Mouse (Mus musculus) Patski (cell line): ENCODE results near the gene Tbc1d7. TPM values are rescaled to one million over a fixed set of nuclear protein-coding genes. Genes with fewer than 3 reads are reported as not detected.
A peak's percentile ranks its signal among the peaks of the same experiment; 100 is the strongest.

Experiments used
- ATAC-seq: fragments of 100-300 bp; one replicate; pipeline ENCODE4 v1.8.0; 2021
- CTCF ChIA-PET: fragments of 350-600 bp; sonication (Branson Sonifier 250); formaldehyde crosslinking; loops from one replicate; lab custom pipeline; 2022; ENCODE audit warnings: inconsistent platforms; lab: Charles Lee
- POLR2A ChIA-PET: fragments of 350-600 bp; sonication (Branson Sonifier 250); formaldehyde crosslinking; loops from one replicate; lab custom pipeline; 2022; ENCODE audit warnings: antibody characterized with exemption, inconsistent platforms; lab: Charles Lee
- DNase-seq: peaks from one replicate; pipeline ENCODE4 v3.0.0-alpha.2; 2011; ENCODE audit warnings: low read depth, low spot score
- H3K27me3 ChIP-seq: fragments of 371-371 bp; one replicate; pipeline ENCODE4 v1.5.1; 2021
- CTCF ChIP-seq: fragments of 100-300 bp; IDR thresholded peaks from one replicate; pipeline ENCODE4 v1.5.1; 2021
- in situ Hi-C: fragments of 300-500 bp; cut with MboI; formaldehyde crosslinking; loops from 3 replicates; pipeline ENCODE4 v1.11.1; 2018; ENCODE audit warnings: low pct_unique_long_range_greater_than_20kb, mixed read lengths
- polyA plus RNA-seq: library from polyadenylated mRNA; unstranded; gene quantifications from one replicate; pipeline ENCODE4 v1.2.3, GENCODE M21; 2021

Tbc1d7 gene
- polyA plus RNA-seq, 1 experiment from 2014 or later = 18.0 TPM

DNA sequence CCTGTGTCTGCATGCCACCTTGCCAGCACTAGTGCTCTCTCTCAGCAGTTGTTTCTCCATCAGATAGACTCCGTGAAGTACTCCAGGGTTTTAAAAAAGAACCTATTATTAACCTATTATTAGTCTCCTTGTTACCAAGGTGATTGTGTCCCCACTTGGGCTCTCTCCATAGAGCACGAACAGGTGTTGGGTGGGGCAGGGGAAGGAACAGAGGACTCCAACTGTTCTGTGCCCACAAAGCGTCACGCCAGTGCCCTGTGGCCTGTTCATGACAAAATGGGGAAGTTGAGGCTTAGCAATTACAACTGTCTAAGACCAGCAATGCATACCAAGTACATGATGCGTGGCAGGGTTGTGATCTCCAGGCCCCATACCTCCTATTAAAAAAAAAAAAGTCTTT, 38.3 kb upstream of the Tbc1d7 start:
- POLR2A ChIA-PET = interaction anchor here (0.6 kb wide), 1 partner anchor 999 kb away, joined by 3 read pairs; no protein-coding TSS in a partner anchor
- ATAC-seq = no peak
- TF ChIP-seq CTCF = no peak
- DNase-seq = no peak
- CTCF ChIA-PET = no interaction called here
- in situ Hi-C loops = no loop called here
- no peaks in the 10 kb centered on the region for H3K27me3 ChIP-seq

DNA sequence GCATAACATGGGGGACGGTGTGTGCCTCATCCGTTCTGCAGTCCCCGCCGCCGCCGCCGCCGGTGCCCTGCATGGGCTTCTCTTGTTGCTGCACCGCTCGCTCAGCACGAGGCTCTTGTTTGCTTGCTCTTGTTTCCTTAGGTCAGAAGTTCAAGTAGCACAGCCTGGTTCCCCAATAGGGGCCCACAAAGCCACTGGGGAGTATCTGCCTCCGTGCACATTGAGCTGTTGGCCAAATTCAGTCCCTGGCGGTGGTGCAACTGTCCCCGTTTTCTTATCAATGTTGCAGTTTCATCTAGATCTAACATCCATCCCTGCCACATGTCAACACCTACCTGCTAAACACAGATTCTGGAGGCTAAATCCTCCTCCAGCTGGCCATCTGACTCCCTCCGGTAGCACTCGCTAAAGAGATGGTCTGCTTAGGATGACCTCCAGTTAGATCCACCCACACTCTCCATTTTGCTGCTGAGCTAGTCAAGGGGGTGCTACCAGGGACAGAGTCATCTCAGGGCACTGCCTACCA, 37.7 kb upstream of the Tbc1d7 start:
- ATAC-seq (no peak), DNase-seq (no peak)
- in situ Hi-C loops = no loop called here
- ChIA-PET POLR2A (interaction anchor here (0.6 kb wide), 1 partner anchor 999 kb away, joined by 3 read pairs; no protein-coding TSS in a partner anchor), CTCF (no interaction called here)
- TF ChIP-seq CTCF = no peak
- no peaks in the 10 kb centered on the region for H3K27me3 ChIP-seq

DNA sequence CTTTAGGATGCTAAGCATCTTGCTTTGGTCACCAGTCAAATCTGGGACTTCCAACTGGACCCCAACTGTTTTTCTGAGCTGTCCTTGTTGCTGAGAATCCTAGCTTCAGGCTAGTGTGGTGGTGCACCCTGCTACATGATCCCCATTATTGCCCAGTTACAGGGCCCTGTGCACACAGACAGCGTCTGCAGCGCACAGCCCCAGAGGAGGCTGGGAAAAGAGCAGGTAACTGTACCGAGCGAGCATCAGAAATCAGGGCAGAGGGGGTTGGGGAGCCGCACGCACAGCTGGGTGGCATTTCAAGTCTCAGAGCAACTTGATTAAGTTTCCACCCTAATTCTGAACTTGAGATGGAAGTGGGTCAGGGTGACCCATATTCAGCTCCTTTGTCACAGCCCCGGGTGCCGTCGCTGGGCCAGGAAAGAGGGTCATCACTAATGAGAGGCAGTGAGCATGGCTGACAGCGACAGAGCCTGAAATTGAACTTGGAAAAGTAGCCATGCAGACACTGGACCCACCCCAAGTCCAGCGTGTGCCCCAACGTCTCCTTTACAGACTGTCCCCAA, 34.9 kb upstream of the Tbc1d7 start:
- in situ Hi-C loops = no loop called here
- ChIA-PET CTCF (interaction anchor here (1.3 kb wide), 1 partner anchor 9 kb away, joined by 4 read pairs; no protein-coding TSS in a partner anchor), POLR2A (no interaction called here)
- no peaks in the 10 kb centered on the region for H3K27me3 ChIP-seq
- TF ChIP-seq CTCF = no peak
- DNase-seq = no peak
- no peak for ATAC-seq

DNA sequence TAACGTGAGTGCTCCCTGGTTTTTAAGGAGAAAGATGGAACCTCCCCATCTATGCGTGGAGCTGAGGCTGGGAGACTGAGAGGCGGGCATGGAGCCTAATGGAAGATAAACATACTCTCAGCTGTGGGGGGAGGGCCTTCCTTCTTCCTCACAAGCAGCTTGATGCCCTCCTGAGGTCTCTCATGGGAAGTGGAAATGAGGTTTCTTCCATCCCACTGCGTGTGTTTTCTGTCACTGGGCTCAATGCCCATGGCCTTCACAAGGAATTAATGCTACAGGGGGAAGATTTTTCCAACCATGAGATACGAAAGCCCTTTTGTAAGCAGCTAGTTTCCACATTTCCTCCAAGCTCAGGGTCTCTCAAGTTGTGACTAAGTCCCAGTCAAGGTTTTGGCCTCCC, 32.3 kb upstream of the Tbc1d7 start:
- ChIA-PET CTCF (interaction anchor here (1.2 kb wide), 1 partner anchor 156 kb away, joined by 3 read pairs; no protein-coding TSS in a partner anchor), POLR2A (no interaction called here)
- no peak for DNase-seq
- in situ Hi-C loops = no loop called here
- no peak for ATAC-seq
- TF ChIP-seq CTCF = no peak
- H3K27me3 ChIP-seq = no peaks in the 10 kb centered on the region

DNA sequence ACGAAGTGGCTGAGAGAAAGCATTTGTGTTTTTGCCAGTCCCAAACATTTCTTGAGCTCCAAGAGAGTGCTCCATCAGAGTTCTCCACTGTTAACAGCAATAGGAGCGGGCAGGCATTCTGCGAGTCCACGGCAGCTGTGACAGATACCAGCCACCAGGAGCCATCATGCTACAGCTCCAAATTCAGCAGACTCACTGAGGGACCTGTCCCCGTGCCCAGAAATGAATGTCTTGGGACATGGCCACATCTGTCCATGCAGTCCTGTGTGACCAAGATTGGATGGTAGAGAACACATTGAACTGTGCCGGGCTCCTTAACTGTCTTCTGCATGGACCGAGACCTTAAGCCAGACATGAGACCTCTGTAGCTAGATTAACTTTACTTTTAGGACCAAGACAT, 31.9 kb upstream of the Tbc1d7 start:
- no peaks in the 10 kb centered on the region for H3K27me3 ChIP-seq
- DNase-seq (no peak), ATAC-seq (no peak)
- no peak for TF ChIP-seq CTCF
- ChIA-PET CTCF (interaction anchor here (1.2 kb wide), 1 partner anchor 156 kb away, joined by 3 read pairs; no protein-coding TSS in a partner anchor), POLR2A (no interaction called here)
- in situ Hi-C loops = no loop called here

DNA sequence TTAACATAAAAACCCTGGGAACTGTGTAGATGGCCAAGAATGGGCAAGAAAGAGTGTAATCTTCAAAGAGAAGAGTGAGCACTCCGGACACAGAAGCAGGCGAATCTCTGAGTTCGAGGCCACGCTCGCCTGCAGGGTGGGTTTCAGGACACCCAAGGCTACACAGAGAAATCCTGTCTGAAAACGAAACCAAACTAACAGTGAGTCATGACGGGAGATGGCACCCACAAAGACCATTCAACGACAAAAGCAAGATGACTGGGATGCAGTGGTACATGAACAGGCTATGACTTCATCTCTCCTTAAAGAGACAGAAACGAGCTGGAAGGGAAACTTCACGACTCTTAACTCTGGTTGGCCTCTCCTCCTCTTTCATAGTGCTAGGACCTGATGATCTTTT, 31.1 kb upstream of the Tbc1d7 start:
- TF ChIP-seq CTCF = no peak
- in situ Hi-C loops = no loop called here
- POLR2A ChIA-PET = no interaction called here
- DNase-seq (no peak), ATAC-seq (no peak)
- CTCF ChIA-PET = interaction anchor here (1.2 to 1.6 kb wide), 2 partner anchors 95 to 157 kb away, joined by 3 read pairs; no protein-coding TSS in a partner anchor
- no peaks in the 10 kb centered on the region for H3K27me3 ChIP-seq

DNA sequence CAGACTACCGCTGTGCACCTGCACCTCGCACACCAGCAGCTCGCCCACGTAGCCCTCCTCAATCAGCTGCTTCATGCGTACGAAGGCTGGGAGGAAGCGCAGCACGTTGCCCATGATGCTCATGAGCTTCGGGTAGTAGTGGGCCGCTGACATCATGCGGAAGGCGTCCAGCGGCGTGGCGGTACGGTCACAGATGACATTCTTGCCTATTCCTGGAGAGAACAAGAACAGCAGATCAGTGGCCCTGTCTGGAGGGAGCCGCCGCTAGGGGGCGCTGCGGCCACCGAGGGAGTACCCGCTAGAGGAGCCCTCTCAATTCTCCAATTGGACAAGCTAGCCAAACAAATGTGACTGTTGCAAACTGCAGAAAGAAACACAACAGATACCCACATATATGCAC, 29.7 kb upstream of the Tbc1d7 start:
- ChIA-PET CTCF (interaction anchor here (0.6 to 1.6 kb wide), 4 partner anchors 10 to 118 kb away, joined by 3 to 4 read pairs (median 4); no protein-coding TSS in a partner anchor), POLR2A (no interaction called here)
- ATAC-seq (no peak), DNase-seq (no peak)
- no peaks in the 10 kb centered on the region for H3K27me3 ChIP-seq
- TF ChIP-seq CTCF = no peak
- in situ Hi-C loops = no loop called here

DNA sequence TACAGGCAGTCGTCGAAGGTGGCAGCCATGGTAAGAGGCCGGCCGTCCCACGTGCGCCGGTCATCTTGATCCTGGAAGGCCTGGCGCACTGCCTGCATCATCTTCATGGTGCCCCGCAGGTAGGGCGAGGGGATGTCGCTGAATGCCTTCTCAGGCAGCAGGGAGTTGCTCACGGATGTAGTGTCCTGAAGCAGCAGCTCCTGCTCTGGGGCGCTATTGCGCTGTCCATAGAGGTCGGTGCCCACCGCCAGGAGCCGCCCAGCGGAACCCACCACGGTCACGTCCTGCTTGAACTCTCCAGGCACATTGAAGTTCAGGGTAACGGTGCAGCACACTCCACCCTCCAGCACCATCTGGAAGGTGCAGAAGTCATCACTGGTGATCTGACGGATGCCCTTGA, 29.2 kb upstream of the Tbc1d7 start:
- no peak for ATAC-seq
- POLR2A ChIA-PET = no interaction called here
- CTCF ChIA-PET = interaction anchor here (1.1 to 1.6 kb wide), 2 partner anchors 9 to 97 kb away, joined by 3 read pairs; no protein-coding TSS in a partner anchor
- no peaks in the 10 kb centered on the region for H3K27me3 ChIP-seq
- TF ChIP-seq CTCF = no peak
- DNase-seq = no peak
- in situ Hi-C loops = no loop called here

DNA sequence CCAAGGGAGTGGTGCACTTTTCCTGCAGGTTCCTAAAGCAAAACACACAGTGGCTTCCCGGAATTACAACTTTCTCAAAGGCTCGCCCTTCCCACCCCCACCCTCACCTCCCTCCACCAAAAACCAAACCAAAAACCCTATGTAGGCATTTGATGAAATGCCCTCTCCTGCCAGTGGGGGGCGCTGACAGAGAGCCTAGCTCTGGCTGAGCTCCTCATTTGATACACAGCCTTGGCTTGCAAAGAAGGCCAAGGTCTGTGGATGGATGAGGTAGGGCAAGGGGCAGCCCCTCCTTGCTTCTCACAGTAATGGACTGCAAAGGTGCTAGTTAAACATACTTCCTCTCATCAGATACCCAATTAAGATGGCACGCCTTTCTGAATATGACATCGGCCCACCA, 28.4 kb upstream of the Tbc1d7 start:
- POLR2A ChIA-PET = no interaction called here
- H3K27me3 ChIP-seq = no peaks in the 10 kb centered on the region
- CTCF ChIA-PET = interaction anchor here (1.0 to 1.7 kb wide), 3 partner anchors 12 to 103 kb away, joined by 3 to 5 read pairs (median 3); no protein-coding TSS in a partner anchor
- in situ Hi-C loops = no loop called here
- no peak for TF ChIP-seq CTCF
- DNase-seq = no peak
- no peak for ATAC-seq

DNA sequence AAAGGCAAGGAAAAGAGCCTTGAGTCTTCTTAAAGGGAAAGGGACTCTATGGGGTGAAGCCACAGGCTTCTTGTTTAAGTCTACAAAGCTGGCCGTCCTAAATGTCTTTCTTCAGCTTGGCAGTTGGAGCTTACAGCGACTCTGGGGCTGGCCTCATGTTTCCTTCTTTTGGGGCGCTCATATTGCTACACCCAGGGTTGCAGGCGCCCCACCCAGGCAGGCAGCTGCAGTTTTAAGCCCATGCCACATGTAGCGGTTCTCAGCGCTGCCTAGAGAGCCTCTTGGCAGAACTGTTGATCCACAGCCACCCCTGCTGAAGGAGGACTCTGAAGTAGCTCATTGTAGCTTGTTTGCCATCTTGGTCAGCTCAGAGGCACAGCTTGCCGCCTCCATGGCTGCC, 28.0 kb upstream of the Tbc1d7 start:
- in situ Hi-C loops = no loop called here
- CTCF ChIA-PET = interaction anchor here (0.8 to 1.7 kb wide), 5 partner anchors 12 to 103 kb away, joined by 3 to 5 read pairs (median 3); no protein-coding TSS in a partner anchor
- H3K27me3 ChIP-seq = no peaks in the 10 kb centered on the region
- no peak for ATAC-seq
- DNase-seq = no peak
- POLR2A ChIA-PET = interaction anchor here (1.0 kb wide), 1 partner anchor 22 kb away, joined by 4 read pairs; no protein-coding TSS in a partner anchor
- no peak for TF ChIP-seq CTCF

DNA sequence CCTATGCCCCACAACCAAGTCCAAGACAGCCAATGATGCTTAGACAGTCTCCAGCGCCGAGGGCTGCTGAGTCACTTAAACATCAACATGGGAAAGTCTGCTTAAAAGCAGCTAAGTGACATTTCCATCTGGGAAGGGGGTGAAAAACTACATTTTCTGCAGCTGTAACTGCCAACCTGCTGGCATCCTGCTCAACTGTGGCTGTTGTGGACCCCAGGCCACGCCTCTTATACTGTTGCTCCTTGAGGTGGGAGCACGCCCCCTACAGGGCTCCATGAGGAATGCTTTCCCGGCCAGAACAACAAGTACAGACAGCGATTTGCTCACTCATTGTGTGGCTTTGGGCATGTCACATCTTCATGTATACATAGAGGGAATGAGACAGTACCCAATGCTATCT, 25.9 kb upstream of the Tbc1d7 start:
- ChIA-PET POLR2A (no interaction called here), CTCF (interaction anchor here (1.0 to 1.5 kb wide), 3 partner anchors 10 to 216 kb away, joined by 4 read pairs; no protein-coding TSS in a partner anchor)
- ATAC-seq (no peak), DNase-seq (no peak)
- in situ Hi-C loops = no loop called here
- TF ChIP-seq CTCF = peak; percentile 56
- H3K27me3 ChIP-seq = no peaks in the 10 kb centered on the region
